11 mouse cellular contexts compared by ENCODE assay signal in the genomic region with DNA sequence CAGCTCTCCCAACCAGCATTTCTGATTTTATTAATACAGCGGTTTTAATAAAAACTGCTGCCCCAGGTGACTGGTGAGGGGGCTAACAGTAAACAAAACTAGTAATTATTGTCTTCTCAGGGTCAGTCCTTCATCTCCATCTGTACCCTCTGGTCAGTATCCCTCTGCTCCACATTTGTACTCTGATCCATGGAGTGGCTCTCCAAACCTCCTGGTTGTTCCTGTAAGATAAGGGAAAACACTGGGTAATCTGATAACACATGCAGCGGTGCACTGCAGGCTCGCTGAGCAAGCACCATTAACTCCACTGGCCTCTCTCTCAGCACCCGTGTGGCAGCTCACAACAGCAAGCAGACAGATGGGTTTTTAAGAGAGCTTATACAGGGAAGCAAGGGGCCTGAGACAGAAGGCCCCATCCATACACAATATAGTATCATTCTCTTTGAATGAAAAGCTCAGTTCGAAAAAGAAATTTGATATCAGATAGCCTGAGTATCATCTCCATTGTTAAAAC. TPM values are rescaled to one million over a fixed set of nuclear protein-coding genes. Genes with fewer than 3 reads are reported as not detected.
DNase-seq lines count a peak whose midpoint lies in the region; ATAC-seq and TF ChIP-seq lines count a peak whose summit lies in the region.
"Had no signal": no experiment of that assay in that cellular context is flagged by ENCODE, and none has a peak within 500 bp of the region (broad histone marks: within the 10 kb centered on the region; RNA-seq: fewer than 3 reads in every experiment).

No protein-coding gene starts in this region.

- TF ChIP-seq EP300 in stomach, postnatal 0 days (optimal IDR thresholded peaks at IDR 0.05), result no peak

- WGBS in lung, embryonic 15.5 days, result 32% methylated on average over 5 of the region's 5 CpGs
- 43% methylated on average over 5 of the region's 5 CpGs for WGBS in limb, embryonic 10.5 days
- WGBS in stomach, postnatal 0 days, result 53% methylated on average over 5 of the region's 5 CpGs

- H3K4me3 ChIP-seq in lung, embryonic 15.5 days, result no peak overlapping the region
- H3K4me3 ChIP-seq in limb, embryonic 10.5 days, result no peak overlapping the region
- H3K4me3 ChIP-seq in stomach, postnatal 0 days (ENCODE audit: low read depth, low read length), result no peak overlapping the region

- no peaks in the 10 kb centered on the region for H3K9me3 ChIP-seq in lung, embryonic 15.5 days
- no peaks in the 10 kb centered on the region for H3K9me3 ChIP-seq in limb, embryonic 10.5 days (replicated peaks)
- no peaks in the 10 kb centered on the region for H3K9me3 ChIP-seq in stomach, postnatal 0 days (ENCODE audit: control insufficient read depth, low read length)

- no peak for TF ChIP-seq CTCF in stomach, postnatal 0 days (IDR thresholded peaks at IDR 0.05; ENCODE audit: low read depth)

- ATAC-seq in lung, embryonic 15.5 days (ENCODE audit: borderline replicate concordance, extremely low read depth, low FRiP score, low TSS enrichment), result no peak
- no peak for ATAC-seq in stomach, postnatal 0 days (ENCODE audit: low FRiP score, low TSS enrichment)
- no peak for ATAC-seq in monocyte, adult 5-6 weeks (replicated peaks; ENCODE audit: insufficient number of reproducible peaks, low FRiP score, low TSS enrichment, poor library complexity, severe bottlenecking)

- DNase-seq in embryo, embryonic 10 days (ENCODE audit: low spot score), result peak; percentile 53
- DNase-seq in embryo, embryonic 11 days, result no peak
- no peak for DNase-seq in lung, postnatal 25 days (ENCODE audit: low spot score)
- DNase-seq in limb, embryonic 10.5 days (ENCODE audit: low spot score), result no peak
- DNase-seq in stomach, postnatal 0 days (ENCODE audit: low spot score), result no peak
- no peak for DNase-seq in cerebellum, postnatal 4 days (ENCODE audit: low spot score in 2 of 2)
- DNase-seq: liver; right cerebral cortex, postnatal 4 days; thymus, postnatal 4 days had no signal

- H3K4me2 ChIP-seq in lung, embryonic 15.5 days, result no peak overlapping the region
- no peak overlapping the region; the same call in 1 of the 2 replicates for H3K4me2 ChIP-seq in stomach, postnatal 0 days (replicated peaks; ENCODE audit: low read depth)

- H3K4me1 ChIP-seq in lung, embryonic 15.5 days, result peaks cover 59% of the 10 kb centered on the region
- peaks cover 79% of the 10 kb centered on the region for H3K4me1 ChIP-seq in limb, embryonic 10.5 days
- no peaks in the 10 kb centered on the region; the same call in 1 of the 2 replicates for H3K4me1 ChIP-seq in stomach, postnatal 0 days (replicated peaks; ENCODE audit: control insufficient read depth, insufficient read depth)

- no peaks in the 10 kb centered on the region for H3K36me3 ChIP-seq in lung, embryonic 15.5 days
- no peaks in the 10 kb centered on the region for H3K36me3 ChIP-seq in limb, embryonic 10.5 days
- no peaks in the 10 kb centered on the region for H3K36me3 ChIP-seq in stomach, postnatal 0 days (ENCODE audit: control insufficient read depth, insufficient read depth, low read length)

- H3K27ac ChIP-seq in lung, embryonic 15.5 days, result peak overlapping the region; percentile 67; the same call in 1 of the 2 replicates
- H3K27ac ChIP-seq in limb, embryonic 10.5 days, result peak overlapping the region; percentile 1; the same call in 1 of the 2 replicates
- peak overlapping the region; percentile 63 for H3K27ac ChIP-seq in stomach, postnatal 0 days (replicated peaks)

- H3K27me3 ChIP-seq in lung, embryonic 15.5 days, result no peaks in the 10 kb centered on the region
- H3K27me3 ChIP-seq in limb, embryonic 10.5 days (ENCODE audit: low read depth, poor library complexity, severe bottlenecking), result no peaks in the 10 kb centered on the region
- no peaks in the 10 kb centered on the region for H3K27me3 ChIP-seq in stomach, postnatal 0 days (ENCODE audit: control insufficient read depth, insufficient read depth, low read length)

- no peak overlapping the region for H3K9ac ChIP-seq in lung, embryonic 15.5 days
- no peak overlapping the region for H3K9ac ChIP-seq in stomach, postnatal 0 days (ENCODE audit: low read length)

RNA-seq across cellular contexts. Expression of gene Traf3ip2, which starts 54.2 kb away (rescaled TPM):
- 30.1 and 33.5 TPM in 2 replicates for polyA plus RNA-seq in lung, embryonic 15.5 days (2015; fragmentation: Nextera tagmentation; extraction: Ambion mirVana)
- 7.2 and 8.7 TPM in 2 replicates for polyA plus RNA-seq in limb, embryonic 10.5 days (2016; fragmentation: Nextera tagmentation; extraction: Ambion mirVana)
- polyA plus RNA-seq in stomach, postnatal 0 days (2015; fragmentation: Nextera tagmentation; extraction: Ambion mirVana), result 19.4 and 24.1 TPM in 2 replicates
- total RNA-seq in monocyte, adult 5-6 weeks (2017), result 12.2 to 14.9 TPM (median 13.4 TPM) in 3 replicates

Comparison
In these comparisons a context has a peak if more than half of its experiments do, and no peak if none do; other contexts are left out.
1. H3K27ac ChIP-seq: peak in every context shown above with its lines; median percentile 67 in lung, embryonic 15.5 days; 63 in stomach, postnatal 0 days; 1 in limb, embryonic 10.5 days.